Mouse (Mus musculus) retina, adult 2 months (tissue): Measurements from ENCODE around the gene Carm1.

Experiments used
- DNase-seq: peaks from one replicate; pipeline ENCODE4 v3.0.0-alpha.2; 2012; ENCODE audit warnings: low read depth, low spot score

Carm1 gene

GRCm38 (mm10) chr9:21614864-21615616, 68.3 kb downstream of the Carm1 start:
- DNase-seq, result no peak

GRCm38 (mm10) chr9:21615617-21616231, 69.0 kb downstream of the Carm1 start, which contains the start of gene Smarca4:
Gene Smarca4 (plus strand): TSS chr9:21616169.
- DNase-seq, result peak; percentile 99

- peak; percentile 69 for DNase-seq
These were observed 69.6 kb downstream of the Carm1 start for GRCm38 (mm10) chr9:21616232-21616781.

- no peak for DNase-seq
These were observed 70.4 kb downstream of the Carm1 start for GRCm38 (mm10) chr9:21617066-21617465.

GRCm38 (mm10) chr9:21620229-21620628, 73.5 kb downstream of the Carm1 start:
- DNase-seq, result no peak

- no peak for DNase-seq
These were observed 76.0 kb downstream of the Carm1 start for GRCm38 (mm10) chr9:21622676-21623075.

- DNase-seq, result no peak
These were observed 78.9 kb downstream of the Carm1 start for GRCm38 (mm10) chr9:21625342-21626339.

GRCm38 (mm10) chr9:21626571-21626970, 79.9 kb downstream of the Carm1 start:
- DNase-seq, result no peak

GRCm38 (mm10) chr9:21627145-21627795, 80.6 kb downstream of the Carm1 start:
- DNase-seq, result no peak

- DNase-seq, result peak; percentile 26
These were observed 84.0 kb downstream of the Carm1 start for GRCm38 (mm10) chr9:21630673-21631072.

GRCm38 (mm10) chr9:21633106-21633505, 86.4 kb downstream of the Carm1 start:
- no peak for DNase-seq

- no peak for DNase-seq
These were observed 88.9 kb downstream of the Carm1 start for GRCm38 (mm10) chr9:21635639-21636038.

GRCm38 (mm10) chr9:21639031-21639430, 92.3 kb downstream of the Carm1 start:
- DNase-seq, result no peak
